12 mouse cellular contexts compared by ENCODE assay signal in genomic region chr13:52017598-52018190, GRCm38 (mm10).
DNase-seq lines count a peak whose midpoint lies in the region; ATAC-seq lines count a peak whose summit lies in the region.
"Had no signal": no experiment of that assay in that cellular context is flagged by ENCODE, and none has a peak within 500 bp of the region (broad histone marks: within the 10 kb centered on the region; RNA-seq: fewer than 3 reads in every experiment).

No protein-coding gene starts in this region.

- H3K36me3 ChIP-seq in megakaryocyte, embryonic 14.5 days (replicated peaks; ENCODE audit: low read length): no peaks in the 10 kb centered on the region
- no peaks in the 10 kb centered on the region for H3K36me3 ChIP-seq in embryonic facial prominence, embryonic 10.5 days (replicated peaks)
- H3K36me3 ChIP-seq: embryonic facial prominence, embryonic 15.5 days; liver, embryonic 13.5 days had no signal

- peak overlapping the region; percentile 29 for H3K4me3 ChIP-seq in megakaryocyte, embryonic 14.5 days (replicated peaks)
- no peak overlapping the region for H3K4me3 ChIP-seq in embryonic facial prominence, embryonic 10.5 days
- H3K4me3 ChIP-seq: embryonic facial prominence, embryonic 15.5 days; liver, embryonic 13.5 days had no signal

- H3K9me3 ChIP-seq in megakaryocyte, embryonic 14.5 days: no peaks in the 10 kb centered on the region
- no peaks in the 10 kb centered on the region for H3K9me3 ChIP-seq in embryonic facial prominence, embryonic 10.5 days
- H3K9me3 ChIP-seq: embryonic facial prominence, embryonic 15.5 days; liver, embryonic 13.5 days had no signal

- peaks cover 15% of the 10 kb centered on the region for H3K27me3 ChIP-seq in megakaryocyte, embryonic 14.5 days (replicated peaks)
- 0 out of 2 replicates have a peak, but pooled peaks cover 11% of the 10 kb centered on the region for H3K27me3 ChIP-seq in embryonic facial prominence, embryonic 10.5 days (replicated peaks; ENCODE audit: low read depth, poor library complexity, severe bottlenecking)
- H3K27me3 ChIP-seq: embryonic facial prominence, embryonic 15.5 days; liver, embryonic 13.5 days had no signal

- DNase-seq in adrenal gland, adult 18-20 months (ENCODE audit: low spot score in 2 of 2): peak; percentile 36 to 43
- DNase-seq in adrenal gland, adult 8-10 months: no peak
- peak; percentile 49 for DNase-seq in adrenal gland, postnatal 25 days
- DNase-seq in embryonic facial prominence, embryonic 10.5 days (ENCODE audit: low spot score): no peak
- no peak for DNase-seq in thymus, postnatal 0 days (ENCODE audit: low spot score)
- no peak for DNase-seq in heart, adult 8-10 months (ENCODE audit: low spot score)
- DNase-seq: B cell, adult 2 months; kidney, adult 18-20 months; liver, embryonic 13.5 days had no signal

- peaks cover 88% of the 10 kb centered on the region for H3K4me1 ChIP-seq in megakaryocyte, embryonic 14.5 days
- H3K4me1 ChIP-seq in embryonic facial prominence, embryonic 10.5 days: peaks cover 72% of the 10 kb centered on the region

- WGBS in embryonic facial prominence, embryonic 10.5 days: 90% methylated on average over 11 of the region's 11 CpGs

- H3K27ac ChIP-seq in embryonic facial prominence, embryonic 10.5 days (replicated peaks): peak overlapping the region; percentile 24; the same call in 1 of the 2 replicates
- H3K27ac ChIP-seq: embryonic facial prominence, embryonic 15.5 days; liver, embryonic 13.5 days had no signal

- no peak for ATAC-seq in megakaryocyte, adult 5-6 weeks (ENCODE audit: poor library complexity, severe bottlenecking)

Comparison
In these comparisons a context has a peak if more than half of its experiments do, and no peak if none do; other contexts are left out.
1. DNase-seq: peak in adrenal gland, adult 18-20 months (2 of 2) and adrenal gland, postnatal 25 days (single experiment); none in adrenal gland, adult 8-10 months (single experiment), embryonic facial prominence, embryonic 10.5 days (single experiment), thymus, postnatal 0 days (single experiment) and heart, adult 8-10 months (single experiment).